Mouse (Mus musculus): ENCODE measurements around the gene Wrb.

- no peak for TF ChIP-seq CTCF (IDR thresholded peaks at IDR 0.05; ENCODE audit: control insufficient read depth, insufficient read depth, insufficient replicate concordance, low read depth, low read length)
- no peak for TF ChIP-seq POLR2A (IDR thresholded peaks at IDR 0.05; ENCODE audit: control insufficient read depth, low read depth, low read length)
Measured at GRCm38 (mm10) chr16:96199913-96200701, 54.9 kb downstream of the Wrb start, which contains the start of gene Sh3bgr.
